Mouse (Mus musculus): ENCODE measurements around the gene Ift81. TPM values are rescaled to one million over a fixed set of nuclear protein-coding genes. Genes with fewer than 3 reads are reported as not detected.

Ift81 gene
- polyA plus RNA-seq, 1 experiment from 2014 or later: 17.4 TPM

- no peak overlapping the region for H3K27ac ChIP-seq (replicated peaks)
- H3K9me3 ChIP-seq (ENCODE audit: control insufficient read depth, low read length): no peaks in the 10 kb centered on the region
- no peak overlapping the region for H3K9ac ChIP-seq (ENCODE audit: low read length)
- no peaks in the 10 kb centered on the region for H3K4me1 ChIP-seq (replicated peaks; ENCODE audit: control insufficient read depth, insufficient read depth)
- no peaks in the 10 kb centered on the region for H3K27me3 ChIP-seq (ENCODE audit: control insufficient read depth, insufficient read depth, low read length)
- ATAC-seq (ENCODE audit: low FRiP score, low TSS enrichment) (no peak), DNase-seq (ENCODE audit: low spot score) (no peak)
- no peak for TF ChIP-seq EP300 (optimal IDR thresholded peaks at IDR 0.05)
- H3K4me3 ChIP-seq (ENCODE audit: low read depth, low read length): no peak overlapping the region
- no peaks in the 10 kb centered on the region for H3K36me3 ChIP-seq (ENCODE audit: control insufficient read depth, insufficient read depth, low read length)
- H3K4me2 ChIP-seq (replicated peaks; ENCODE audit: low read depth): no peak overlapping the region
- 80% methylated on average over 6 of the region's 6 CpGs for WGBS
These were observed 70.9 kb downstream of the Ift81 start for GRCm38 (mm10) chr5:122543392-122543791.

DNA sequence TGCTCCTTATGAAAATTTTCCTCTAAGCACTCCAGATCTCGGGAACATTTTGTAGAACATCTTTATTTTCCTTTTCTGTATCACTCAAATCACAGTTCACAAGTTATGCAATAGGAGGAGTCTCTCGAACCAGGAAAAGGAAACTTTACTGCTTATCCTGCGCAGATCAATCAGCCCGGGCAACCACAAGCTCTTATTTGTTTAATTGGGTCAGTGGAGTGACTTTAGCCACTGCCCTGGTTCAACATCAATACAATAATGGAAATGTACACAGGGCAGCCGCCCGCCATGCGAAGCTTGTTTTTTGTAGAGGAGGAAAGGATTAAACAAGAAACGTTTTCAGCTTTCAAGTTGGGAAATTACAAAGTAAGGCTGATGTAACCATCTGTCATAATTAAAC, 72.4 kb downstream of the Ift81 start:
- WGBS: 53% methylated on average over 8 of the region's 8 CpGs
- TF ChIP-seq CTCF (IDR thresholded peaks at IDR 0.05; ENCODE audit: low read depth) (no peak), EP300 (optimal IDR thresholded peaks at IDR 0.05) (no peak)
- H3K27ac ChIP-seq (replicated peaks): no peak overlapping the region

DNA sequence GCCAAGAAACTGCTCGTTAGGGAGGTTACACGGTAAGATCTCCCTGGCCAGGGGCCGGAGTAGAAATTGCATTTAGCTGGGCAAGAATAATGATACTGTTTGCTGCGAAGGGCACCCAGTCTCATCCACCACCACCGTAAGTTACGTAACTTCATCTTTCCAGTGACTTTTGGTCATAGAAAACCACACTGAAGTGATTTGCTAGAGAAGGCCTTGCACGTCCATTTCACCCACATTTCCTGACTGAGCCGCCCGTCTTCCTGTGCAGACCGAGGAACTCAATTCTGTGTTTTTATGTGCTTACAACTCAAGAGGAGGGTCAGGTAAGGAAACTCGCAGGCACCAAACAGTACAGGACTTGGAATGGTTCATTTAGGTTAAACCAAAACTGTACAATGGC, 76.2 kb downstream of the Ift81 start:
- Histone ChIP-seq H3K36me3 (ENCODE audit: control insufficient read depth, insufficient read depth, low read length) (no peaks in the 10 kb centered on the region), H3K4me3 (ENCODE audit: low read depth, low read length) (no peak overlapping the region), H3K9ac (ENCODE audit: low read length) (no peak overlapping the region), H3K27ac (replicated peaks) (no peak overlapping the region), H3K4me1 (replicated peaks; ENCODE audit: control insufficient read depth, insufficient read depth) (no peaks in the 10 kb centered on the region), H3K9me3 (ENCODE audit: control insufficient read depth, low read length) (no peaks in the 10 kb centered on the region), H3K4me2 (replicated peaks; ENCODE audit: low read depth) (no peak overlapping the region), H3K27me3 (ENCODE audit: control insufficient read depth, insufficient read depth, low read length) (no peaks in the 10 kb centered on the region)
- DNase-seq (ENCODE audit: low spot score) (no peak), ATAC-seq (ENCODE audit: low FRiP score, low TSS enrichment) (no peak)
- 93% methylated on average over 11 of the region's 11 CpGs for WGBS
- TF ChIP-seq EP300 (optimal IDR thresholded peaks at IDR 0.05): no peak
- no peak for TF ChIP-seq CTCF (IDR thresholded peaks at IDR 0.05; ENCODE audit: low read depth)

More for the DNA sequence above, 72.4 kb downstream of the Ift81 start:
- H3K4me2 ChIP-seq (replicated peaks; ENCODE audit: low read depth): no peak overlapping the region
- no peaks in the 10 kb centered on the region for H3K27me3 ChIP-seq (ENCODE audit: control insufficient read depth, insufficient read depth, low read length)
- H3K4me3 ChIP-seq (ENCODE audit: low read depth, low read length): no peak overlapping the region
- DNase-seq (ENCODE audit: low spot score) (peak; percentile 66), ATAC-seq (ENCODE audit: low FRiP score, low TSS enrichment) (peak; percentile 91)
- no peaks in the 10 kb centered on the region for H3K4me1 ChIP-seq (replicated peaks; ENCODE audit: control insufficient read depth, insufficient read depth)
- no peaks in the 10 kb centered on the region for H3K9me3 ChIP-seq (ENCODE audit: control insufficient read depth, low read length)
- H3K9ac ChIP-seq (ENCODE audit: low read length): no peak overlapping the region
- H3K36me3 ChIP-seq (ENCODE audit: control insufficient read depth, insufficient read depth, low read length): no peaks in the 10 kb centered on the region

GRCm38 (mm10) chr5:122537654-122538053, 76.7 kb downstream of the Ift81 start:
- no peak overlapping the region for H3K9ac ChIP-seq (ENCODE audit: low read length)
- DNase-seq (ENCODE audit: low spot score) (no peak), ATAC-seq (ENCODE audit: low FRiP score, low TSS enrichment) (no peak)
- no peak overlapping the region for H3K4me2 ChIP-seq (replicated peaks; ENCODE audit: low read depth)
- TF ChIP-seq CTCF (IDR thresholded peaks at IDR 0.05; ENCODE audit: low read depth): no peak
- TF ChIP-seq EP300 (optimal IDR thresholded peaks at IDR 0.05): no peak
- H3K4me3 ChIP-seq (ENCODE audit: low read depth, low read length): no peak overlapping the region
- H3K9me3 ChIP-seq (ENCODE audit: control insufficient read depth, low read length): no peaks in the 10 kb centered on the region
- H3K4me1 ChIP-seq (replicated peaks; ENCODE audit: control insufficient read depth, insufficient read depth): no peaks in the 10 kb centered on the region
- H3K27me3 ChIP-seq (ENCODE audit: control insufficient read depth, insufficient read depth, low read length): no peaks in the 10 kb centered on the region
- H3K27ac ChIP-seq (replicated peaks): no peak overlapping the region
- no peaks in the 10 kb centered on the region for H3K36me3 ChIP-seq (ENCODE audit: control insufficient read depth, insufficient read depth, low read length)
- WGBS: 86% methylated on average over 5 of the region's 5 CpGs

DNA sequence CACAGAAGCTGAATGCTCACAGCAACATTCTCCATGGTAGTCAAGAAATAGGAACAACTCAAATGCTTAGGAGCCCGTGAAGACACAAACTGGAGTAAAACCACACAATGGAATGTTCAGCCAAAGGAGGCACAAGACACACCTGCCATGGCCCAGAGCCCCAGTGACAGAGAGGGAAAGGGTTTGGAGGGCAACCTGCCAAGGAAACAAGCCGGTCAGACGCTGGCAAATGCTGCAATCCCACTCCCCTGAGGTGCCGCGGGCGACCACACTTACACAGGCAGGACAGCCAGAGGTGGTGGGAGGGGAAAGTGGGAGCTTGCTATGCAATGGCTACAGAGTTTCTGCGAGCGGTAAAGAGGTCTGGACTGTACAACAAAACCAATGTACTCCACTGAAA, 80.4 kb downstream of the Ift81 start:
- no peak for DNase-seq (ENCODE audit: low spot score)
- TF ChIP-seq EP300 (optimal IDR thresholded peaks at IDR 0.05): no peak
- no peak for TF ChIP-seq CTCF (IDR thresholded peaks at IDR 0.05; ENCODE audit: low read depth)
- Histone ChIP-seq H3K36me3 (ENCODE audit: control insufficient read depth, insufficient read depth, low read length) (no peaks in the 10 kb centered on the region), H3K4me3 (ENCODE audit: low read depth, low read length) (no peak overlapping the region), H3K4me2 (replicated peaks; ENCODE audit: low read depth) (no peak overlapping the region), H3K9me3 (ENCODE audit: control insufficient read depth, low read length) (no peaks in the 10 kb centered on the region), H3K27me3 (ENCODE audit: control insufficient read depth, insufficient read depth, low read length) (no peaks in the 10 kb centered on the region), H3K27ac (replicated peaks) (no peak overlapping the region), H3K9ac (ENCODE audit: low read length) (no peak overlapping the region), H3K4me1 (replicated peaks; ENCODE audit: control insufficient read depth, insufficient read depth) (peaks cover 12% of the 10 kb centered on the region)
- no peak for ATAC-seq (ENCODE audit: low FRiP score, low TSS enrichment)
- 79% methylated on average over 8 of the region's 8 CpGs for WGBS

DNA sequence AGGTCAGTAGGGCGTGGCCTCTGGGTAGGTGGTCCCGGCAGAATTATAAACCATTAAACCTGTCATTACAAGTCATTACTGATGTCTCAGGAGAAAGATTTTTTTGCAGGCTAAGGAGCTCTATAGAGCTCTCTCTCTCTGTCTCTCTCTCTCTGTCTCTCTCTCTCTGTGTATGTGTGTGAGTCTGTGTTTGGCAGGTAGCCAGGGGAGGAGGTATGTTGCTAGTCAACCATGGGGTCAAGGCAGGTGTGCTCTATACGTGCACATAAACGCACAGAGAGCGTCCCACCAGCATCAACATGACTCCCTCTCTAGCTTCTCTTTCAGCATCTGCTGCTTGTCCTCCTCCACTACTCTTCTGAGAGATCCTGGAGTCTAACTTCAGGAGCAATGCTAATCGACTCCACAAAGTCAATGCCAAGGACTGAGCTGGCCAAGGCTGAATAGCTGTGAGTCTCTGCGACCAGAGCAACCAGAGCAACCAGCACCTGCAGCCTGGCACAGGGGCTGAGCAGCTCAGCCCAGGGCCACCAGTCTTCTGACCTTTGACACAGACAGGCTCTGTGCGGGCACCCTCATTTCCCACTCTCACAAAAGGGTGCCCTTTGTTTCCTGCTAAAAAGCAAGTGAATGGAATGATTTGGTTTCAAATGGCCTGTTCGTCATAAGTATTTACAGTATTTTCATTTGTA, 84.3 kb downstream of the Ift81 start:
- 52% methylated on average over 9 of the region's 9 CpGs for WGBS
- H3K4me3 ChIP-seq (ENCODE audit: low read depth, low read length): no peak overlapping the region
- H3K4me1 ChIP-seq (replicated peaks; ENCODE audit: control insufficient read depth, insufficient read depth): peaks cover 39% of the 10 kb centered on the region
- ATAC-seq (ENCODE audit: low FRiP score, low TSS enrichment): peak; percentile 33; the same call in 1 of the 2 replicates
- TF ChIP-seq EP300 (optimal IDR thresholded peaks at IDR 0.05): no peak
- no peak overlapping the region for H3K4me2 ChIP-seq (replicated peaks; ENCODE audit: low read depth)
- H3K9me3 ChIP-seq (ENCODE audit: control insufficient read depth, low read length): no peaks in the 10 kb centered on the region
- DNase-seq (ENCODE audit: low spot score): peak; percentile 53
- H3K9ac ChIP-seq (ENCODE audit: low read length): no peak overlapping the region
- peak overlapping the region; percentile 96 for H3K27ac ChIP-seq (replicated peaks)
- H3K27me3 ChIP-seq (ENCODE audit: control insufficient read depth, insufficient read depth, low read length): no peaks in the 10 kb centered on the region
- no peaks in the 10 kb centered on the region for H3K36me3 ChIP-seq (ENCODE audit: control insufficient read depth, insufficient read depth, low read length)
